Mouse (Mus musculus) embryonic facial prominence, embryonic 14.5 days (tissue): ENCODE measurements at regions not wholly inside any gene's neighbourhood (a gene's known extent, or its start where the extent isn't known, plus 50 kb on each side); places are given as distances from the start of the nearest gene placed in this dataset.
A peak's percentile ranks its signal among the peaks of the same experiment; 100 is the strongest.

Experiments
- ATAC-seq: fragments of 200-750 bp; cut with Nextera tagmentation; 2 replicates; pipeline ENCODE4 v1.8.0; 2017; ENCODE audit warnings: low read depth, moderate number of reproducible peaks, moderate TSS enrichment
- DNase-seq: peaks from one replicate; pipeline ENCODE4 v3.0.0-alpha.2; 2015; ENCODE audit warnings: low spot score
- H3K27ac ChIP-seq: fragments of 300-500 bp; sonication (generic); replicated peaks from 2 replicates; pipeline ENCODE4 v1.5.1; 2014; ENCODE audit warnings: low read depth, mild to moderate bottlenecking, low read length, moderate library complexity
- H3K27me3 ChIP-seq: fragments of 300-500 bp; sonication (generic); replicated peaks from 2 replicates; pipeline ENCODE4 v1.6.1; 2014; ENCODE audit warnings: low read length; ENCODE audit not compliant: control insufficient read depth, insufficient read depth
- H3K36me3 ChIP-seq: fragments of 300-500 bp; sonication (generic); 2 replicates; pipeline ENCODE4 v1.6.1; 2014; ENCODE audit warnings: low read length, mixed read lengths; ENCODE audit not compliant: control insufficient read depth, insufficient read depth
- H3K4me1 ChIP-seq: fragments of 300-500 bp; sonication (generic); 2 replicates; pipeline ENCODE4 v1.6.1; 2014; ENCODE audit warnings: antibody characterized with exemption, low read length; ENCODE audit not compliant: control insufficient read depth, insufficient read depth
- H3K4me2 ChIP-seq: fragments of 300-500 bp; sonication (generic); 2 replicates; pipeline ENCODE4 v1.6.1; 2014; ENCODE audit warnings: low read depth, mild to moderate bottlenecking, low read length, moderate library complexity, mixed read lengths
- H3K4me3 ChIP-seq: fragments of 300-500 bp; sonication (generic); 2 replicates; pipeline ENCODE4 v1.5.1; 2014; ENCODE audit warnings: low read depth, mild to moderate bottlenecking, low read length
- H3K9ac ChIP-seq: fragments of 300-500 bp; sonication (generic); 2 replicates; pipeline ENCODE4 v1.6.1; 2014; ENCODE audit warnings: low read depth, mild to moderate bottlenecking, low read length, moderate library complexity, mixed read lengths
- H3K9me3 ChIP-seq: fragments of 300-500 bp; sonication (generic); 2 replicates; pipeline ENCODE4 v1.6.1; 2016; ENCODE audit warnings: low read length; ENCODE audit not compliant: control insufficient read depth
- WGBS: fragments of 180-500 bp; shearing (Covaris S2); extraction: QIAGEN DNeasy Blood & Tissue Kit; methylation state at CpG from one replicate; pipeline ENCODE4 v1.1.7; 2014; 5-methylcytosine and 5-hydroxymethylcytosine counted together

DNA sequence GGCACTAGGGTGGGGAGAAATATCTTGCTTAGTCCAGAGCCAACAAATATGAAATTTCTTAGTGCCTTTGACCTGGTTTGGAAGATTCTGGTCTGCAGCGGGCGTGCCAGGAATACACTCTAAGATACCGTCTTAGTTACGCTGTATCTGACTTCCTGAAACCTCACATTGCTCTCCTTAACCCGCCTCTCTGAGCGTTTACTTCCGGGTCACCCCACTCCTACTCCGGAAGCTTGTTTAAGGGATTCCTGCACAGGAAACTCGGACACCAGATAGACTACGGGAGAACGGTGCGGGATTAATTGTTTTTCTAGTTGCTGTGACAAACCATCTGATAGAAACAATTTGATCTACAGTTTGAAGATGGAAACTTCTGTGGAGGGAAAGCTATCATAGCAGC, 442.3 kb downstream of the Tshz3 start:
- 88% methylated on average over 12 of the region's 12 CpGs for WGBS
- Histone ChIP-seq H3K27me3 (no peaks in the 10 kb centered on the region), H3K9ac (no peak overlapping the region), H3K4me2 (no peak overlapping the region), H3K27ac (no peak overlapping the region), H3K4me3 (no peak overlapping the region), H3K4me1 (no peaks in the 10 kb centered on the region), H3K36me3 (no peaks in the 10 kb centered on the region), H3K9me3 (no peaks in the 10 kb centered on the region)
- no peak for DNase-seq
- ATAC-seq = no peak

DNA sequence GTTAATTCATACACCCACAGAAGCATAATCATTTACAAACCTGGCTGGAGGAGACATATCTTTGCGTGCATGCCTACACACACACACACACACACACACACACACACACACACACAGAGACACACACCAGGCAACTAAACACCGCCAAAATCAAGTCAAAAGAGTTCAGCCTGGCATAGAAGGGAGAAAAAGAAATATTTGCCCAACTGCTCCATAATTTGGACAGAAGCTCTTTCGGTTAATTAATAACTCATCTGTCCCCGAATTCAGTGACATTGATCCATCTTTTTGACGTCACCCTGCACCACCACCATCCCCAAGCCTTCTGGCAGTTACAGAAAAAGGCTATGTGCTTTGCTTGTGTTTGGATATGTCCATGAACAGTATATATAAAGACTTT, 444.9 kb downstream of the Tshz3 start:
- Histone ChIP-seq H3K27ac (no peak overlapping the region), H3K4me2 (no peak overlapping the region), H3K9me3 (no peaks in the 10 kb centered on the region), H3K4me1 (no peaks in the 10 kb centered on the region), H3K27me3 (no peaks in the 10 kb centered on the region; the same call in 1 of the 2 replicates), H3K36me3 (no peaks in the 10 kb centered on the region), H3K9ac (no peak overlapping the region), H3K4me3 (no peak overlapping the region)
- DNase-seq = no peak
- ATAC-seq = no peak
- 84% methylated on average over 5 of the region's 5 CpGs for WGBS

DNA sequence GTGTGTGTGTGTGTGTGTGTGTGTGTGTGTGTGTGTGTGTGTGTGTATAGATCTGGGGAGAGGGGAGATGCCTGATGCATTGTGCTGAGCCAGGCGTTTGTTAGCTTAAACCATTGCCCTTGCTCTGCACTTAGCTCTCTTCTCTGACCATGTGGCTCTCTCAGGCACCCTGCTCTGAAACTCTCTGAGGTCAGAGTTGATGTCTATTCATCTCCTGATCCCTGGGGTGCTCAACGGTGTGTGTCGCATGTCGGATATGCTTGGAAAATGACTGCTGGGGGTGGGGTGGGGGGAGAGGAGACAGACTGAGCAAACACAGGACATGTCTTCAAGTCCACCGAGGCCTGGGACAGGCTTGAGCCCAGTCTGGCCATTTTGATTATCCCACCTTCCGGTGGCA, 446.4 kb downstream of the Tshz3 start:
- no peak overlapping the region for H3K9ac ChIP-seq
- DNase-seq (no peak), ATAC-seq (no peak)
- whole genome bisulfite sequencing = 37% methylated on average over 6 of the region's 6 CpGs
- H3K27me3 ChIP-seq = no peaks in the 10 kb centered on the region; the same call in 1 of the 2 replicates
- no peak overlapping the region for H3K4me3 ChIP-seq
- H3K4me1 ChIP-seq = no peaks in the 10 kb centered on the region
- H3K9me3 ChIP-seq = no peaks in the 10 kb centered on the region
- no peak overlapping the region for H3K4me2 ChIP-seq
- no peaks in the 10 kb centered on the region for H3K36me3 ChIP-seq
- H3K27ac ChIP-seq = no peak overlapping the region

DNA sequence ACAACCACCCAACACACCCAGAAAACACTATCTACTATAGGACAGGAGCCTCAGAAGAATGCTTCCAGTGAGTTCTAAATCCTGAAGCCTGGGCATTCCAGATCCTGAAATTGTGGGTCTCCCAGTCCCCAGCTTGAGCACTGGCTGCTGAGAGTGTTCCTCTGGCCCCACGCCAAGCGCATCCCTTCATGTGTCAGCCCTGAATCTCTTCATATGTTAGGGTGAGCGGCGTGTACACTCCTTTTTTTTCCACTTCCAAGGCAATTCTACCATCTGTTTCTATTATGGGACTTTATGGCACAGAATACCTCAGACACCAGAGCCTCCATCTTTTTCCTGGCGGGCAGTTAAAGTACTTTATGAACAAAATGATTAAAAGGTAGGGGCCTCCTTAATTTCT, 451.8 kb downstream of the Tshz3 start:
- 55% methylated on average over 5 of the region's 5 CpGs for WGBS
- H3K9me3 ChIP-seq = no peaks in the 10 kb centered on the region
- no peaks in the 10 kb centered on the region; the same call in 1 of the 2 replicates for H3K27me3 ChIP-seq
- H3K4me2 ChIP-seq = no peak overlapping the region
- H3K4me3 ChIP-seq = no peak overlapping the region
- DNase-seq (peak; percentile 29), ATAC-seq (no peak)
- no peaks in the 10 kb centered on the region for H3K36me3 ChIP-seq
- no peak overlapping the region for H3K27ac ChIP-seq
- H3K9ac ChIP-seq = no peak overlapping the region
- no peaks in the 10 kb centered on the region for H3K4me1 ChIP-seq

DNA sequence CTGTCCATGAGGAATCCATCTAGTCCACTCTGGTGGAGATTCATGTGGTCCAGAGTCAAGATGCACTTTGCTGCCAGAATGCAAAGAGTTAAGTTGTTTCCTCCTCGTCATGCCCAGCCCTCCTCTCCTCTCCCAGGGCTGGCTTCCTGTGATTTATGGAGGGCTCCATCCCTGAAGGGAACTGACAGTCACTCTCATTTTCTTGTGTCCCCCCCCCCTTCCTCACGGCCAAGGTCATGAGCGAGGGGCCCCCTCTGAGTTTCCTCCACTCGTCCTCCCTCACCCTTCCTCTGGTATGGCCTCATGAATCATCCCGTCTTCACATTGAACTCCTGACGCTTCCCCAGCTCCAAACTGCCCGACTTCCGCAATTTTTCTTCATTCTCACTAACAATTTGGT, 461.9 kb downstream of the Tshz3 start:
- ATAC-seq (no peak), DNase-seq (no peak)

DNA sequence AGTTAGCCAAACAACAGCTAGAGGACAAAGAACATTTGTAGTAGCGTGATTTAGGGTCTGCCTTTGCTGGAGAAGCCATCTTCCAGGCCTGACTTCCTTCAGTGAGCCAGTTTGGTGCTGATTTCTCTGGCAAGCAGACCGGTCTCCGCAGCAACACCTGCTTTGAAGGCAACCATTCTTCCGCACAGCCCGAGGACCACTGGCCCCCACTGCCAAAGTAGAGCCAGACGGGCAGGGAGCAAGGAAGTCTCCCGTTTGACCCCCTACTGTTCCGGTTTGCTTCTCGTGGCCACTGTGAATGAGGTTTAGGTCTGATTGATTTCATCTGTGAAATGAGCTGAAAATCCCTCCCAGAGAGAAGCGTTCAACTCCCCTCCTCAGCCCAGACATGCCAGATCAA, 471.0 kb downstream of the Tshz3 start:
- ATAC-seq (no peak), DNase-seq (no peak)
- WGBS = 37% methylated on average over 10 of the region's 10 CpGs
- Histone ChIP-seq H3K9me3 (peaks cover 4% of the 10 kb centered on the region), H3K9ac (no peak overlapping the region), H3K4me3 (no peak overlapping the region), H3K27ac (no peak overlapping the region), H3K4me1 (no peaks in the 10 kb centered on the region), H3K4me2 (no peak overlapping the region), H3K27me3 (no peaks in the 10 kb centered on the region), H3K36me3 (no peaks in the 10 kb centered on the region)

More for the DNA sequence above, 461.9 kb downstream of the Tshz3 start:
- 56% methylated on average over 8 of the region's 8 CpGs for WGBS
- H3K4me3 ChIP-seq = no peak overlapping the region
- no peak overlapping the region for H3K4me2 ChIP-seq
- H3K9me3 ChIP-seq = no peaks in the 10 kb centered on the region
- no peaks in the 10 kb centered on the region for H3K4me1 ChIP-seq
- H3K36me3 ChIP-seq = no peaks in the 10 kb centered on the region
- H3K27ac ChIP-seq = no peak overlapping the region
- no peaks in the 10 kb centered on the region for H3K27me3 ChIP-seq
- no peak overlapping the region for H3K9ac ChIP-seq

DNA sequence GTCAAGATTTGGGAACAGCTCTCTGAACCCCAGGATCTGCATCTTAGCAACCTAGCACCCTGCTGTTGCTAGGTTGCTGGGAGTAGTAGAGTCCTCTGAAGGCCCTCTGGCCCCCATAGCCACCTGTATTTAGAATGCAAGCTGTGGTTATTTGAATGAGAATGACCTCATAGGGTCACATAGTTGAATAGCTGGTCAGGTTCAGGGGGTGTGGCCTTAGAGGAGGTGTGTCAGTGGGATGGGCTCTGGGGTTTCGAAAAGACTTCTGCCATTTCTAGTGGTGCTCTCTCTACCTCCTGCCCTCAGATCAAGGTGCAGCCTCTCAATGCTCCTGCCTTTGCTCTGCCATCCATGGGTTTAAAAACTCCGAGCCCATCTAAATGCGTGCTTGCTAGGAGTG, 477.8 kb downstream of the Tshz3 start:
- H3K27ac ChIP-seq = no peak overlapping the region
- no peak overlapping the region for H3K4me3 ChIP-seq
- WGBS = 84% methylated on average over 3 of the region's 3 CpGs
- no peaks in the 10 kb centered on the region for H3K36me3 ChIP-seq
- H3K27me3 ChIP-seq = no peaks in the 10 kb centered on the region
- no peak overlapping the region for H3K4me2 ChIP-seq
- no peak overlapping the region for H3K9ac ChIP-seq
- no peak for ATAC-seq
- no peaks in the 10 kb centered on the region for H3K9me3 ChIP-seq
- H3K4me1 ChIP-seq = no peaks in the 10 kb centered on the region
- DNase-seq = no peak

DNA sequence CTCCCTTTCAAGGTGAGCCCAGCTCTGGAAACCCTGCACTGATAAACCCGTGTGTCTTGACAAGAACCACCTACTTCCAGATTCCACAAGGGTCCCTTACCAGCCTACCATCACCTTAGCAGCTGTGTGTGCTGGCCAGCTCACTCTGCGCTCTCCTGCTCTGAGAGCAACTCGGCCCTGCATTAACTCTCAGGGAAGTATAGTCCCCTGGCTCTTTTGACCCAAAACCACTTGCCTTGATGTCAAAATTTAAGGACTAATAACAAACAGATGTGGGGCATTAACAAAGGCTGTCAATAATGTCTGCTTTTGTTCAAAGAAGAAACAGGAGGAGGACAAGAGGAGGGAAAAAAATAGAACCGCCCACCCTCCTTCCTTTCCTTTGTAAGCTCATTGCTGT, 480.3 kb downstream of the Tshz3 start:
- H3K27ac ChIP-seq = no peak overlapping the region
- DNase-seq (no peak), ATAC-seq (no peak)
- H3K27me3 ChIP-seq = no peaks in the 10 kb centered on the region
- no peak overlapping the region for H3K4me3 ChIP-seq
- no peak overlapping the region for H3K4me2 ChIP-seq
- no peaks in the 10 kb centered on the region for H3K36me3 ChIP-seq
- WGBS = 31% methylated on average over 4 of the region's 4 CpGs
- no peak overlapping the region for H3K9ac ChIP-seq
- H3K9me3 ChIP-seq = no peaks in the 10 kb centered on the region
- peaks cover 6% of the 10 kb centered on the region; the same call in 1 of the 2 replicates for H3K4me1 ChIP-seq

DNA sequence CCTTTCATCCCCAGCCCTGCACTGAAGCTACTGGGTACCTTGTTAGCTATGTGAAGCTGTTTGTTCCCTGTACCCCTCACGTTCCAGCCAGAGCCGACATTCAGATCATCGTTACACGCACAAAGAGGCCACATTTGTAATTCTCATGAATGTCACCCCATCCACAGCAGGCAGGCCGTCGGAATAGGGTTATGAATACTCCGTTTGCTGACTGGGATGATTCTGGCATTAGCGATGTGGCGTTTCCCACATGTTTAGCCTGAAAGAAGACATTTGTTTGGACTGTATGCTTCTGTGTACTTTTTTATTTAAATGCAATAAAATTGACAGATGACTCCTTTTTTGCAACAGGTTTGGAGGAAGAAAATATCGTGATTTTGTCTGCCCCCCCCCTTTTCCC, 482.0 kb downstream of the Tshz3 start:
- H3K4me1 ChIP-seq = peaks cover 6% of the 10 kb centered on the region; the same call in 1 of the 2 replicates
- H3K4me3 ChIP-seq = no peak overlapping the region
- no peaks in the 10 kb centered on the region for H3K27me3 ChIP-seq
- H3K4me2 ChIP-seq = no peak overlapping the region
- no peak for DNase-seq
- H3K9ac ChIP-seq = no peak overlapping the region
- H3K27ac ChIP-seq = no peak overlapping the region
- no peaks in the 10 kb centered on the region for H3K9me3 ChIP-seq
- ATAC-seq = no peak
- WGBS = 49% methylated on average over 10 of the region's 10 CpGs
- H3K36me3 ChIP-seq = no peaks in the 10 kb centered on the region
